Mouse (Mus musculus): ENCODE measurements around the gene Bpifb2. TPM values are rescaled to one million over a fixed set of nuclear protein-coding genes. Genes with fewer than 3 reads are reported as not detected.

Gene Bpifb2
- total RNA-seq (2015) (not detected in 2 replicates), total RNA-seq (2017) (not detected in 2 replicates)

GRCm38 (mm10) chr2:153874745-153875144, at the start of gene Bpifb2:
Gene Bpifb2 (plus strand): TSS chr2:153875045.
- no peak for ATAC-seq (replicated peaks; ENCODE audit: poor library complexity)

- ATAC-seq (replicated peaks; ENCODE audit: poor library complexity): peak; percentile 56
Measured at GRCm38 (mm10) chr2:153825900-153826299, 48.9 kb upstream of the Bpifb2 start.

GRCm38 (mm10) chr2:153827171-153827830, 47.5 kb upstream of the Bpifb2 start:
- peak; percentile 77 for ATAC-seq (replicated peaks; ENCODE audit: poor library complexity)

- no peak for ATAC-seq (replicated peaks; ENCODE audit: poor library complexity)
Measured at GRCm38 (mm10) chr2:153828704-153829103, 46.1 kb upstream of the Bpifb2 start.

- ATAC-seq (replicated peaks; ENCODE audit: poor library complexity): no peak
Measured at GRCm38 (mm10) chr2:153833291-153833690, 41.6 kb upstream of the Bpifb2 start.

GRCm38 (mm10) chr2:153842854-153843253, 32.0 kb upstream of the Bpifb2 start:
- no peak for ATAC-seq (replicated peaks; ENCODE audit: poor library complexity)

- ATAC-seq (replicated peaks; ENCODE audit: poor library complexity): no peak
Measured at GRCm38 (mm10) chr2:153848389-153848788, 26.5 kb upstream of the Bpifb2 start.

GRCm38 (mm10) chr2:153850351-153851029, 24.4 kb upstream of the Bpifb2 start:
- peak; percentile 90 for ATAC-seq (replicated peaks; ENCODE audit: poor library complexity)

- peak; percentile 82 for ATAC-seq (replicated peaks; ENCODE audit: poor library complexity)
Measured at GRCm38 (mm10) chr2:153851030-153851360, 23.9 kb upstream of the Bpifb2 start.

GRCm38 (mm10) chr2:153853544-153853943, 21.3 kb upstream of the Bpifb2 start:
- ATAC-seq (replicated peaks; ENCODE audit: poor library complexity): no peak

GRCm38 (mm10) chr2:153859581-153859980, 15.3 kb upstream of the Bpifb2 start:
- no peak for ATAC-seq (replicated peaks; ENCODE audit: poor library complexity)

GRCm38 (mm10) chr2:153860315-153860714, 14.5 kb upstream of the Bpifb2 start:
- no peak for ATAC-seq (replicated peaks; ENCODE audit: poor library complexity)

GRCm38 (mm10) chr2:153860715-153861114, 14.1 kb upstream of the Bpifb2 start:
- ATAC-seq (replicated peaks; ENCODE audit: poor library complexity): no peak

GRCm38 (mm10) chr2:153861960-153862359, 12.9 kb upstream of the Bpifb2 start:
- ATAC-seq (replicated peaks; ENCODE audit: poor library complexity): no peak

- no peak for ATAC-seq (replicated peaks; ENCODE audit: poor library complexity)
Measured at GRCm38 (mm10) chr2:153870984-153871383, 3.9 kb upstream of the Bpifb2 start, which contains the start of gene Sun5. Gene Sun5 (minus strand): TSS chr2:153871084.

- no peak for ATAC-seq (replicated peaks; ENCODE audit: poor library complexity)
Measured at GRCm38 (mm10) chr2:153899111-153899510, 24.3 kb downstream of the Bpifb2 start.

GRCm38 (mm10) chr2:153900088-153900487, 25.2 kb downstream of the Bpifb2 start, which contains the start of gene Bpifb6:
Gene Bpifb6 (plus strand): TSS chr2:153900388.
- no peak for ATAC-seq (replicated peaks; ENCODE audit: poor library complexity)

- ATAC-seq (replicated peaks; ENCODE audit: poor library complexity): no peak
Measured at GRCm38 (mm10) chr2:153902726-153903125, 27.9 kb downstream of the Bpifb2 start.

- no peak for ATAC-seq (replicated peaks; ENCODE audit: poor library complexity)
Measured at GRCm38 (mm10) chr2:153906626-153907025, 31.8 kb downstream of the Bpifb2 start.

- ATAC-seq (replicated peaks; ENCODE audit: poor library complexity): peak; percentile 34; the same call in 1 of the 2 replicates
Measured at GRCm38 (mm10) chr2:153914151-153914550, 39.3 kb downstream of the Bpifb2 start.

GRCm38 (mm10) chr2:153917930-153918329, 43.1 kb downstream of the Bpifb2 start, which contains the start of gene Bpifb3:
Gene Bpifb3 (plus strand): TSS chr2:153918230.
- no peak for ATAC-seq (replicated peaks; ENCODE audit: poor library complexity)

GRCm38 (mm10) chr2:153921246-153921645, 46.4 kb downstream of the Bpifb2 start:
- no peak for ATAC-seq (replicated peaks; ENCODE audit: poor library complexity)

Data from megakaryocyte progenitor cell, adult 5-6 weeks (primary cell).